Comparison of ENCODE assay signal across 10 mouse cellular contexts in the genomic region with DNA sequence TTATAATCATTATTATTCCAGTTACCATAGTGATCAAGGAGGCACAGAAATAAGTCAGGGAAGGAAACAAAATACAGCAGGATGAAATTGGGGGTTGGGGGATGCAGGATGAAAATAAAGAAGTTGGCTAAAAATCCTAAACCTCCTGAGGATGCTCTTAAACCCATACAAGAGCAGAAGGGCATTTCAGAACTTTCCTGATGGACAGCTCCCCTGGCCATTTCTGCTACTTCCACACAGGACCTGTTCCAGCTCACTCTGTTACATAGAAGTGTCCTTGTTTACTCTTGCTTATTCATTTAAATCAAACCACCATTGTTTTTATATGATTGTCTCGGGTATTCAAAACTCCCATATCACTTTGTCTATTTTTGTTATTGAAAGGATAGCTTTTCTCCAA.
DNase-seq lines count a peak whose midpoint lies in the region; ATAC-seq lines count a peak whose summit lies in the region.
"Had no signal": no experiment of that assay in that cellular context is flagged by ENCODE, and none has a peak within 500 bp of the region (broad histone marks: within the 10 kb centered on the region; RNA-seq: fewer than 3 reads in every experiment).

No protein-coding gene starts in this region.

- H3K36me3 ChIP-seq in heart, embryonic 12.5 days: no peaks in the 10 kb centered on the region

- intact Hi-C loops in heart, postnatal 14 days (cut with DNase I): no loop called here

- DNase-seq in heart, postnatal 14 days: peak; percentile 23 to 41
- DNase-seq in ovary, postnatal 10 days (ENCODE audit: low spot score): peak; percentile 7
- no peak for DNase-seq in ovary, adult 18-20 months (ENCODE audit: low spot score)
- peak; percentile 44 for DNase-seq in embryo, embryonic 11.5 days (ENCODE audit: low read depth, low spot score)
- DNase-seq in retina, embryonic 14.5 days (ENCODE audit: low spot score): peak; percentile 74
- no peak for DNase-seq in spleen, adult 18-20 months
- DNase-seq: cerebellum, adult 11-12 months had no signal

- H3K4me2 ChIP-seq in heart, embryonic 12.5 days: no peak overlapping the region

- H3K4me1 ChIP-seq in heart, embryonic 12.5 days (replicated peaks): peaks cover 5% of the 10 kb centered on the region; the same call in 1 of the 2 replicates

- H3K9me3 ChIP-seq in heart, embryonic 12.5 days (replicated peaks): no peaks in the 10 kb centered on the region

- H3K4me3 ChIP-seq in heart, embryonic 12.5 days: no peak overlapping the region
- H3K4me3 ChIP-seq: left cerebral cortex, adult 2 months had no signal

- no peak for ATAC-seq in heart, embryonic 12.5 days (ENCODE audit: insufficient number of reproducible peaks, low FRiP score)
- no peak for ATAC-seq in erythroblast, adult 5-6 weeks (replicated peaks; ENCODE audit: low FRiP score, poor library complexity, severe bottlenecking)

- WGBS in heart, embryonic 12.5 days: 12% methylated on average over 1 of the region's 1 CpGs

- H3K27me3 ChIP-seq in heart, embryonic 12.5 days (replicated peaks): no peaks in the 10 kb centered on the region

- no peak overlapping the region for H3K27ac ChIP-seq in heart, embryonic 12.5 days (ENCODE audit: poor library complexity, severe bottlenecking)
- H3K27ac ChIP-seq: left cerebral cortex, adult 2 months had no signal

- H3K9ac ChIP-seq in heart, embryonic 12.5 days: no peak overlapping the region

Comparison
In these comparisons a context has a peak if more than half of its experiments do, and no peak if none do; other contexts are left out.
1. DNase-seq: peak in heart, postnatal 14 days (2 of 2), ovary, postnatal 10 days (single experiment), embryo, embryonic 11.5 days (single experiment) and retina, embryonic 14.5 days (single experiment); none in ovary, adult 18-20 months (single experiment) and spleen, adult 18-20 months (0 of 2).